Mouse (Mus musculus) CH12.LX (cell line): ENCODE measurements at regions not wholly inside any gene's neighbourhood (a gene's known extent, or its start where the extent isn't known, plus 50 kb on each side); places are given as distances from the start of the nearest gene placed in this dataset.

Experiments used
- DNase-seq: peaks from one replicate; pipeline ENCODE4 v3.0.0-alpha.2; 2013; ENCODE audit errors: extremely low read depth
- H3K27ac ChIP-seq: 2 replicates; pipeline ENCODE4 v1.5.1; 2012; ENCODE audit warnings: low read depth, mild to moderate bottlenecking, control low read depth, moderate library complexity; ENCODE audit not compliant: insufficient read depth
- H3K27me3 ChIP-seq: replicated peaks from 2 replicates; pipeline ENCODE3; 2012; ENCODE audit warnings: inconsistent platforms
- H3K36me3 ChIP-seq, 2 experiments: replicated peaks in 1 of 2; 2 replicates each; pipeline versions ENCODE3 to v1.6.1; 2012; ENCODE audit warnings: inconsistent platforms in 1 of 2, low read length in 1 of 2, mild to moderate bottlenecking in 1 of 2, mixed read lengths in 1 of 2, moderate library complexity in 1 of 2; ENCODE audit not compliant: control insufficient read depth in 1 of 2, insufficient read depth in 1 of 2
- H3K4me1 ChIP-seq, 2 experiments: 2 replicates each; pipeline ENCODE4 v1.6.1; 2012; ENCODE audit warnings: inconsistent platforms in 1 of 2, moderate library complexity in 1 of 2; ENCODE audit not compliant: insufficient read depth in 2 of 2, control insufficient read depth in 1 of 2
- H3K4me2 ChIP-seq: 2 replicates; pipeline ENCODE4 v1.6.1; 2012; ENCODE audit warnings: low read depth, mild to moderate bottlenecking, control low read depth; ENCODE audit not compliant: poor library complexity, insufficient read depth, severe bottlenecking
- H3K4me3 ChIP-seq, 3 experiments: fragments of 150-350 bp in 1 of 3; sonication (generic) in 1 of 3; replicated peaks in 1 of 3; 2 replicates each; pipeline versions ENCODE3 to v1.5.1; 2011 to 2012; ENCODE audit warnings: low read depth in 2 of 3, low read length in 2 of 3, mild to moderate bottlenecking in 2 of 3, moderate library complexity in 2 of 3, control low read depth in 1 of 3, improper control_type of control experiment in 1 of 3, inconsistent platforms in 1 of 3, mixed read lengths in 1 of 3; ENCODE audit not compliant: poor library complexity in 1 of 3
- H3K79me2 ChIP-seq: replicated peaks from 2 replicates; pipeline ENCODE4 v1.6.1; 2012; ENCODE audit warnings: mild to moderate bottlenecking, moderate library complexity; ENCODE audit not compliant: control insufficient read depth, poor library complexity, insufficient read depth, severe bottlenecking; ENCODE audit errors: extremely low read depth
- H3K9ac ChIP-seq: 2 replicates; pipeline ENCODE4 v1.6.1; 2012; ENCODE audit warnings: low read depth, mild to moderate bottlenecking, control low read depth, moderate library complexity; ENCODE audit not compliant: insufficient read depth
- H3K9me3 ChIP-seq: replicated peaks from 2 replicates; pipeline ENCODE3; 2012; ENCODE audit warnings: low read length, inconsistent platforms, mixed read lengths
- CTCF ChIP-seq, 2 experiments: IDR thresholded peaks in 1 of 2; conservative IDR thresholded peaks in 1 of 2; 2 replicates each; pipeline ENCODE4 v1.5.1; 2011 to 2012; ENCODE audit warnings: low read depth in 2 of 2, low read length in 2 of 2, improper control_type of control experiment in 1 of 2, inconsistent platforms in 1 of 2, mild to moderate bottlenecking in 1 of 2, moderate library complexity in 1 of 2
- E2F4 ChIP-seq: IDR thresholded peaks from 2 replicates; pipeline ENCODE4 v1.6.1; 2011; ENCODE audit warnings: low read depth, low read length, improper control_type of control experiment; ENCODE audit not compliant: insufficient replicate concordance
- ELF1 ChIP-seq: IDR thresholded peaks from 2 replicates; pipeline ENCODE4 v1.6.1; 2014; ENCODE audit warnings: low read depth, mild to moderate bottlenecking, inconsistent platforms, low read length, improper control_type of control experiment
- EP300 ChIP-seq: IDR thresholded peaks from 2 replicates; pipeline ENCODE4 v1.6.1; 2011; ENCODE audit warnings: low read length, improper control_type of control experiment
- HCFC1 ChIP-seq: IDR thresholded peaks from 2 replicates; pipeline ENCODE4 v1.6.1; 2012; ENCODE audit warnings: low read depth, mild to moderate bottlenecking, inconsistent platforms, low read length, improper control_type of control experiment
- IRF4 ChIP-seq: IDR thresholded peaks from 2 replicates; pipeline ENCODE4 v1.6.1; 2014; ENCODE audit warnings: low read depth, mild to moderate bottlenecking, inconsistent platforms, low read length, improper control_type of control experiment
- JUN ChIP-seq: IDR thresholded peaks from 2 replicates; pipeline ENCODE4 v1.6.1; 2011; ENCODE audit warnings: low read depth, mild to moderate bottlenecking, low read length, improper control_type of control experiment, moderate library complexity; ENCODE audit not compliant: insufficient read depth
- KAT2A ChIP-seq: IDR thresholded peaks from 2 replicates; pipeline ENCODE4 v1.6.1; 2012; ENCODE audit warnings: low read length, improper control_type of control experiment, inconsistent platforms; ENCODE audit not compliant: insufficient replicate concordance
- MAX ChIP-seq: IDR thresholded peaks from 2 replicates; pipeline ENCODE4 v1.6.1; 2011; ENCODE audit warnings: low read length, improper control_type of control experiment
- NELFE ChIP-seq: IDR thresholded peaks from 2 replicates; pipeline ENCODE4 v1.6.1; 2011; ENCODE audit warnings: low read depth, low read length, improper control_type of control experiment
- NRF1 ChIP-seq: IDR thresholded peaks from 2 replicates; pipeline ENCODE4 v1.6.1; 2014; ENCODE audit warnings: low read depth, mild to moderate bottlenecking, inconsistent platforms, low read length, improper control_type of control experiment, moderate library complexity
- PAX5 ChIP-seq: IDR thresholded peaks from 2 replicates; pipeline ENCODE4 v1.6.1; 2012; ENCODE audit warnings: low read length, inconsistent platforms, mixed read lengths
- POLR2A ChIP-seq: IDR thresholded peaks from 2 replicates; pipeline ENCODE4 v1.6.1; 2011; ENCODE audit warnings: low read depth, mild to moderate bottlenecking, improper control_type of control experiment, low read length
- POLR2AphosphoS2 ChIP-seq: IDR thresholded peaks from 2 replicates; pipeline ENCODE4 v1.6.1; 2011; ENCODE audit warnings: low read depth, low read length, improper control_type of control experiment
- RAD21 ChIP-seq: IDR thresholded peaks from 2 replicates; pipeline ENCODE4 v1.6.1; 2011; ENCODE audit warnings: low read depth, mild to moderate bottlenecking, low read length, improper control_type of control experiment, moderate library complexity
- SMC3 ChIP-seq: IDR thresholded peaks from 2 replicates; pipeline ENCODE4 v1.6.1; 2011; ENCODE audit warnings: low read depth, low read length, improper control_type of control experiment
- TBP ChIP-seq: conservative IDR thresholded peaks from 2 replicates; pipeline ENCODE4 v1.6.1; 2011; ENCODE audit warnings: low read depth, low read length, improper control_type of control experiment
- USF1 ChIP-seq: IDR thresholded peaks from 2 replicates; pipeline ENCODE4 v1.6.1; 2014; ENCODE audit warnings: low read depth, mild to moderate bottlenecking, inconsistent platforms, low read length, improper control_type of control experiment
- dilution Hi-C: fragments of 300-500 bp; cut with MboI; formaldehyde crosslinking; loops from 2 replicates; pipeline ENCODE4 v1.14.3; 2020; ENCODE audit warnings: low sequenced_read_pairs; ENCODE audit not compliant: extremely low pct_unique_long_range_greater_than_20kb, extremely low pct_ligation_motif_present
- in situ Hi-C: fragments of 300-500 bp; cut with MboI; formaldehyde crosslinking; loops from 3 replicates; pipeline ENCODE4 v1.14.3; 2019; ENCODE audit warnings: low sequenced_read_pairs, low pct_ligation_motif_present, low pct_unique_long_range_greater_than_20kb, mixed read lengths

DNA sequence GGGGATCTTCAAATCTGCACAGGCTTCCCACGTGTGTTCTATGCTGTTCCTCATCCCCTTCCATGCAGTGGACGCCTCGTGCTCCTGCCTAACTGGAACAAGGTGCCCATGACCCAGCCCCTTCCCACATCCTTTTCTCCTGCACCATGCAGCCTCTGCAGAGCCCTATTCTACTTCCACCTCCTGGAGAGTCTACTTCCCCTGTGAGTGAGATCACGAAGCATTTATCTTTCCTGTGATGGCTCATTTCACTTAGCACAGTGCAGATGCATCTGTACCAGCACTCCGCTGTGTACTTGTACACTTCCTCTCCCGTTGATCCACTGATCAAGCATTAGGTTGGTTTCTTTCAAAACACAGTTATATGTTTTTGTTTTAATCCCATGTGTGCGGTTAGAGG is 69.5 kb upstream of the Dscam start:
- dilution Hi-C loops (no loop called here), in situ Hi-C loops (no loop called here)
- no peak overlapping the region for H3K9ac ChIP-seq
- H3K27ac ChIP-seq = no peak overlapping the region
- H3K27me3 ChIP-seq = no peaks in the 10 kb centered on the region
- peaks cover 0 to 18% of the 10 kb centered on the region in 2 experiments; a peak in 2 of 4 replicates for H3K4me1 ChIP-seq
- H3K9me3 ChIP-seq = peaks cover 6% of the 10 kb centered on the region
- no peak overlapping the region for H3K4me3 ChIP-seq
- TF ChIP-seq KAT2A (no peak), USF1 (no peak), CTCF (conservative IDR thresholded peaks at IDR 0.05 in 1 of 2, IDR thresholded peaks at IDR 0.05 in 1 of 2; ENCODE audit: low read depth in 2 of 2, low read length in 2 of 2) (no peak), SMC3 (no peak), IRF4 (no peak), E2F4 (no peak), TBP (no peak), HCFC1 (no peak), ELF1 (no peak), NELFE (no peak)
- no peaks in the 10 kb centered on the region for H3K79me2 ChIP-seq
- DNase-seq = no peak
- H3K36me3 ChIP-seq = no peaks in the 10 kb centered on the region
- no peak overlapping the region for H3K4me2 ChIP-seq

DNA sequence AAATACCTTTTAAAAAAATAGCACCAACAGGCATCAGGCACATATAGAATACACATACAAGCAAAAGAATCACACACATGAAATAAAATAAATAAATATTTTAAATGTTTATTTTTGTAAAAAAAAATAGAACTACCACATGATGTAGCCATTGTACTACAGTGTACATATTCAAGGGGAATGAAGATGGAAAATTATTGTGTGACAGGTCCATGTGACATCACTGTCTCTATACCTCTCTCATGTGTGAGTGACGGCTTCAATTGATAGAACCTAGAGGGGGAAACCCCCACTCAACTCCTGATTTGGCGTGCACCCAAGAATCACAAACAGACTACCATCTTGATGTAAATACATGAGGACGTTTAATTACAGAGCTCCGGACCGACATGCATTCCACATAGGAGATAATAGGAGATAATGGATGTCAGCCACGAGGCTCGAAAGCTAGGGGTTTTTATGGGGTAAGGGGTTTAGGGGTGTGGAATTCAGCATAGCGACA is 70.4 kb upstream of the Dscam start:
- in situ Hi-C loops (no loop called here), dilution Hi-C loops (no loop called here)
- no peaks in the 10 kb centered on the region for H3K79me2 ChIP-seq
- DNase-seq = no peak
- H3K27ac ChIP-seq = no peak overlapping the region
- H3K4me3 ChIP-seq = no peak overlapping the region
- no peak overlapping the region for H3K9ac ChIP-seq
- H3K4me1 ChIP-seq = peaks cover 0 to 13% of the 10 kb centered on the region in 2 experiments; a peak in 2 of 4 replicates
- H3K4me2 ChIP-seq = no peak overlapping the region
- no peak for TF ChIP-seq NRF1
- no peak for TF ChIP-seq EP300
- H3K27me3 ChIP-seq = no peaks in the 10 kb centered on the region
- peaks cover 2% of the 10 kb centered on the region for H3K9me3 ChIP-seq
- H3K36me3 ChIP-seq = no peaks in the 10 kb centered on the region

DNA sequence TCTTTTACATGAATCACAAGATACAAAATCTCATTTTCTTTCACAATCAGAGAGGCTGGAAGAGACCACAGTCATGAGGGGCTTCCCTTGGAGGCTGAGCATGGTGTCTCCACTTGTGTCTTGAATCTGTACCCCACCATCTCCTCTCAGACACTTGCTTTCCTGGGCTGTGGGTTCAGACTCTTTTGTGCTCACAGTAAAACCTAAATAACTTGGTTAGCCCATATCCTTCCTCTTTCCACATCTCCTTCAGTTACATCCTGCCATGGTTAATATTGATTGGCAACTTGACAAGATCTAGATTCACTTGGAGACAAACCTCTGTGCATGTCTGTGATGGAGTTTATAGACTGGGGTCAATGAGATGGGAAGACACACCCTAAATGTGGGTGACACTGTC is 71.1 kb upstream of the Dscam start:
- in situ Hi-C loops = no loop called here
- H3K27ac ChIP-seq = no peak overlapping the region
- no peaks in the 10 kb centered on the region for H3K9me3 ChIP-seq

More for the DNA sequence above, 71.1 kb upstream of the Dscam start:
- no peaks in the 10 kb centered on the region for H3K79me2 ChIP-seq
- H3K4me2 ChIP-seq = no peak overlapping the region
- H3K9ac ChIP-seq = no peak overlapping the region
- dilution Hi-C loops = no loop called here
- peaks cover 0 to 13% of the 10 kb centered on the region in 2 experiments; a peak in 2 of 4 replicates for H3K4me1 ChIP-seq
- TF ChIP-seq USF1 (no peak), POLR2A (no peak), ELF1 (no peak), MAX (no peak), E2F4 (no peak), PAX5 (no peak), KAT2A (no peak), JUN (no peak), IRF4 (no peak), RAD21 (no peak), NELFE (no peak), POLR2AphosphoS2 (no peak), TBP (no peak)
- TF ChIP-seq, all 38 proteins: peak for 0
- Histone ChIP-seq H3K36me3 (no peaks in the 10 kb centered on the region), H3K4me3 (no peak overlapping the region), H3K27me3 (no peaks in the 10 kb centered on the region)
- no peak for DNase-seq
